Mouse (Mus musculus) erythroid progenitor cell, adult 5-6 weeks (primary cell): ENCODE results near the gene Lenep. TPM values are rescaled to one million over a fixed set of nuclear protein-coding genes. Genes with fewer than 3 reads are reported as not detected.
A peak's percentile ranks its signal among the peaks of the same experiment; 100 is the strongest.

Source experiments
- ATAC-seq: replicated peaks from 2 replicates; pipeline ENCODE4 v1.8.0; 2016; ENCODE audit warnings: moderate number of reproducible peaks, mild to moderate bottlenecking, moderate TSS enrichment, inconsistent platforms; ENCODE audit not compliant: poor library complexity, low FRiP score, severe bottlenecking
- total RNA-seq, 2 experiments: library from RNA; stranded (forward) in 1 of 2; stranded (reverse) in 1 of 2; fragments of 150-400 nt in 1 of 2; fragments of 186-747, 209-891 nt in 1 of 2; gene quantifications; 2 replicates each; pipeline versions ENCODE4 v1.2.3 to v1.2.4; 2015 to 2017; ENCODE audit warnings: low replicate concordance in 2 of 2

The Lenep gene
- total RNA-seq, 2 experiments from 2014 or later, result not detected

- peak; percentile 63 for ATAC-seq
These were observed 8.3 kb downstream of the Lenep start, which contains the start of gene Zbtb7b for GRCm38 (mm10) chr3:89394006-89394893. TSS of gene Zbtb7b (minus strand) at chr3:89394776.

GRCm38 (mm10) chr3:89393605-89394004 lies 9.0 kb downstream of the Lenep start:
- peak; percentile 89 for ATAC-seq

- ATAC-seq, result no peak
These were observed 9.7 kb downstream of the Lenep start for GRCm38 (mm10) chr3:89392871-89393311.

GRCm38 (mm10) chr3:89391663-89392511 lies 10.7 kb downstream of the Lenep start:
- ATAC-seq, result no peak

- no peak for ATAC-seq
These were observed 11.6 kb downstream of the Lenep start for GRCm38 (mm10) chr3:89390699-89391662.

- ATAC-seq, result no peak
These were observed 12.5 kb downstream of the Lenep start for GRCm38 (mm10) chr3:89390111-89390515.

- no peak for ATAC-seq
These were observed 13.5 kb downstream of the Lenep start for GRCm38 (mm10) chr3:89388901-89389740.

- no peak for ATAC-seq
These were observed 14.3 kb downstream of the Lenep start for GRCm38 (mm10) chr3:89388134-89388881.

GRCm38 (mm10) chr3:89387632-89388031 lies 15.0 kb downstream of the Lenep start:
- ATAC-seq, result no peak

GRCm38 (mm10) chr3:89386438-89387420 lies 15.9 kb downstream of the Lenep start:
- no peak for ATAC-seq

- no peak for ATAC-seq
These were observed 17.1 kb downstream of the Lenep start for GRCm38 (mm10) chr3:89385451-89385850.

GRCm38 (mm10) chr3:89384331-89385076 lies 18.1 kb downstream of the Lenep start:
- ATAC-seq, result no peak

GRCm38 (mm10) chr3:89383651-89384255 lies 18.8 kb downstream of the Lenep start:
- no peak for ATAC-seq

GRCm38 (mm10) chr3:89382950-89383349 lies 19.6 kb downstream of the Lenep start:
- ATAC-seq, result no peak

GRCm38 (mm10) chr3:89382033-89382882 lies 20.3 kb downstream of the Lenep start:
- ATAC-seq, result no peak
